Mouse (Mus musculus): ENCODE measurements around the gene Txnrd1. TPM values are rescaled to one million over a fixed set of nuclear protein-coding genes. Genes with fewer than 3 reads are reported as not detected.

Txnrd1 gene
- total RNA-seq, 2 experiments from 2014 or later: 53.1 to 54.0 TPM

DNA sequence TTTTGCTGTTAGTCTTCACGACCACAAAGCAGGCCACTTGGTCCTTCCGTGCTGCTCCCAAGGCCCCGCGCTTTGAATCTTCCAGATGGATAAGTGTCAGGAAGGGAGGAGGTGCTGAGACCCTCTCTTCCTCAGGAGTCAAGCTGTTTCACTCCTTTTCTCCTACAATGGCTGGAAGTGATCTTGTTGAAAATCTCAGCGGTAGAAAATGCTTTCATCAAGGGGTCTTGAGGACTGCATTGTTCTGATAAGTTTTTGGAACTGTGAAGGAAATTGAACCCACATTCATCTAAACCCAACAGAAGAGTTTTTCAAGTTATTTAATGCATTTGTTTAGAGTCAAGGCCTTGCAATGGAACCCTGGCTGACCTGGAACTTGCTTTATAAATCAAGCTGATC is 10.0 kb upstream of the Txnrd1 start:
- no peak for DNase-seq (ENCODE audit: low spot score in 2 of 2)

GRCm38 (mm10) chr10:82824541-82824940 is 9.2 kb upstream of the Txnrd1 start:
- TF ChIP-seq CTCF (conservative IDR thresholded peaks at IDR 0.05): no peak
- no peak for DNase-seq (ENCODE audit: low spot score in 2 of 2)

More for the DNA sequence above, 10.0 kb upstream of the Txnrd1 start:
- Histone ChIP-seq H3K27ac (no peak overlapping the region), H3K4me3 (no peak overlapping the region)
- no peak for TF ChIP-seq CTCF (conservative IDR thresholded peaks at IDR 0.05)

GRCm38 (mm10) chr10:82826516-82826915 is 7.2 kb upstream of the Txnrd1 start:
- Histone ChIP-seq H3K4me3 (no peak overlapping the region; the same call in 1 of the 2 replicates), H3K27ac (no peak overlapping the region)
- DNase-seq (ENCODE audit: low spot score in 2 of 2): peak; percentile 30 to 54
- no peak for TF ChIP-seq CTCF (conservative IDR thresholded peaks at IDR 0.05)

More at GRCm38 (mm10) chr10:82824541-82824940, 9.2 kb upstream of the Txnrd1 start:
- H3K4me3 ChIP-seq: no peak overlapping the region
- H3K27ac ChIP-seq: no peak overlapping the region

DNA sequence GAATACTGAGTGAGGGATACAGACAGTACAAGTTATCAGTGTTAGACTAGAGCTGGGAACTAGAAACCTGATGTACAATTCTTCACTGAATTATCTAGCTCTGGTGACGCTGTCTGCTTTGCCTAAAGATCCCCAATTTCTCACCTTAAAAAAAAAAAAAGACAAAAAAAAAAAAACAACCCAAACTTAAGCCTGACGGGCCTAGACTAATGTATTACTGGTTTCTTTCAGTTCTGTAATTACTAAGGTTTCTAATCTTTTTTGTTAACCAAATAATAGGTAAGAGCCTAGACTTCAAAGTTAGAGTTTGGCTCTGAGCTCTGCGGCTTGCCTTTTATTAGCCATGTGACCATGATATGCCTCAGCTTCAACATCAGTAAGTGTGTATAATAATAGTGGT is 2.1 kb downstream of the Txnrd1 start:
- Histone ChIP-seq H3K4me3 (no peak overlapping the region), H3K27ac (no peak overlapping the region)
- no peak for DNase-seq (ENCODE audit: low spot score in 2 of 2)
- no peak for TF ChIP-seq CTCF (conservative IDR thresholded peaks at IDR 0.05)

GRCm38 (mm10) chr10:82838390-82838789 is 4.6 kb downstream of the Txnrd1 start:
- no peak overlapping the region for H3K4me3 ChIP-seq
- TF ChIP-seq CTCF (conservative IDR thresholded peaks at IDR 0.05): no peak
- H3K27ac ChIP-seq: no peak overlapping the region
- no peak for DNase-seq (ENCODE audit: low spot score in 2 of 2)

- TF ChIP-seq CTCF (conservative IDR thresholded peaks at IDR 0.05): no peak
- no peak overlapping the region for H3K27ac ChIP-seq
- no peak overlapping the region for H3K4me3 ChIP-seq
- no peak for DNase-seq (ENCODE audit: low spot score in 2 of 2)
Observed at GRCm38 (mm10) chr10:82844090-82844489, 10.3 kb downstream of the Txnrd1 start.

DNA sequence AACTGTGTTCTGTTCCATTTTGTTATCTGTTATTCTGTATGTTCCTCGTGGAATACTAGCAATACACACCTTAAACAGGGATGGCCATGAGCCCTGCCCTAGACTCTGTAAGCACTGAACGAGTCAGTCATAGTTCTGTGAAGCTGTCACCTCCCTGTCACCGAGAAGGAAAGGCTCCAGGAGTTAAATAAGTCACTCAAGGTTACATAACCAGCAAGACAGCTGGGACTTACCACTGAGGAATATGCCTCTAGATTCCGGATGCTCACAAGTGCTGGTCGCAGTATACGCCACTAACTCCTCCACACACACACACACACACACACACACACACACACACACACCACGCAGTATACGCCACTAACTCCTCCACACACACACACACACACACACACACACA is 11.0 kb downstream of the Txnrd1 start:
- no peak for DNase-seq (ENCODE audit: low spot score in 2 of 2)
- Histone ChIP-seq H3K4me3 (no peak overlapping the region), H3K27ac (no peak overlapping the region)
- TF ChIP-seq CTCF (conservative IDR thresholded peaks at IDR 0.05): no peak

- DNase-seq (ENCODE audit: low spot score in 2 of 2): no peak
- H3K4me3 ChIP-seq: no peak overlapping the region
- no peak overlapping the region for H3K27ac ChIP-seq
- TF ChIP-seq CTCF (conservative IDR thresholded peaks at IDR 0.05): no peak
Observed at GRCm38 (mm10) chr10:82847821-82848459, 14.2 kb downstream of the Txnrd1 start.

DNA sequence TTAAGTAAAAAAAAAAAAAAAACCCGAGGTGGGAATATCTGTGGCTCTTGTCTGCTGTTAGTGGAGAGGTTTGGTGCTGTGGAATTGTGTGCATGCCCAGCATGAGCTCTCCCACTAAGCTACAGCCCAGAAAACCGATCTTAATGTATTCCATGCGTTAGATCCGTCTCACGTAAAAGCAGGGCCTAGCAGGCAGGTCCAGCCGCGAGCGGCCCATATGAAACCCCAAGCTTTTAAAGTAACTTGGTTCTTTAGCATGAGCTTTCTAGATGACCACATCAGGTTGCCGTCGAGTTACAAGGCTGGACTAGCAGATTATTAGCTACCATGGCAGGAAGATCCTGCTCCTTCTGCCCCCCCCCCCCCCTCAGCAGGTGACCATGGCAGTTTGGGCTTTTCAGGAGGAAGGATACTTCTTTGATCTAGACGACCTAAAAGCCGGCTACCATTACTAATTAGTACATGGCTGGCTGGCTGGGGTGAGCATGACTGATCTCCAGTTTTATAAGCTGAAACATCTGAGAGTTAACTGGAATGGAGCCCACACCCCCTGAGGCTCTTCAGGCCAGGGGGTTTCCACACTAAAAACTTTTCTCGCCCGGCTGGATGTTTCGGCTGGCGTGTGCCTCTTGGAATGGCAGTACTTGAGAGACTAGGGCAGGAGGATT is 16.1 kb downstream of the Txnrd1 start:
- Histone ChIP-seq H3K27ac (no peak overlapping the region), H3K4me3 (no peak overlapping the region)
- DNase-seq (ENCODE audit: low spot score in 2 of 2): no peak
- TF ChIP-seq CTCF (conservative IDR thresholded peaks at IDR 0.05): no peak

DNA sequence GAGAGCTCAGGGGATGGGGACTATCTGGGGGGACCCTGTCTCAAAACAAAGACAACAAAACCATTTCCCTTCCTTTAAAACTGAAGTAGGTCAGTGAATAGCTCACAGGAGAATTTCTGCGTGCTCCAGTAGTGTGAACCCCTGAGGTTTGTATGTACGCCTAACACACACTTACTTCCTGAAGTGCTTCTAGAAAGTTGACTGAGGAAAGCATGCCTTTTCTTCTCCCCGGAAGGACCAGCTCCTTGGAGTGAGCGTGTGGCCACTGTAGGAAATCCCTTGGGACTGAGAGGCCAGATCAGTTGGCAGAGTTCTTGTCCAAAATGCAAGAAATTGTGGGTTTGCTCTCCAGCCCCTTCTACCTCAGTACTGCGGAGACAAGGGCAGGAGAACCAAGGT is 16.6 kb downstream of the Txnrd1 start:
- no peak overlapping the region for H3K4me3 ChIP-seq
- DNase-seq (ENCODE audit: low spot score in 2 of 2): no peak
- H3K27ac ChIP-seq: no peak overlapping the region
- TF ChIP-seq CTCF (conservative IDR thresholded peaks at IDR 0.05): no peak

- no peak overlapping the region for H3K27ac ChIP-seq
- DNase-seq (ENCODE audit: low spot score in 2 of 2): no peak
- no peak for TF ChIP-seq CTCF (conservative IDR thresholded peaks at IDR 0.05)
- no peak overlapping the region for H3K4me3 ChIP-seq
Observed at GRCm38 (mm10) chr10:82851751-82852150, 18.0 kb downstream of the Txnrd1 start.

DNA sequence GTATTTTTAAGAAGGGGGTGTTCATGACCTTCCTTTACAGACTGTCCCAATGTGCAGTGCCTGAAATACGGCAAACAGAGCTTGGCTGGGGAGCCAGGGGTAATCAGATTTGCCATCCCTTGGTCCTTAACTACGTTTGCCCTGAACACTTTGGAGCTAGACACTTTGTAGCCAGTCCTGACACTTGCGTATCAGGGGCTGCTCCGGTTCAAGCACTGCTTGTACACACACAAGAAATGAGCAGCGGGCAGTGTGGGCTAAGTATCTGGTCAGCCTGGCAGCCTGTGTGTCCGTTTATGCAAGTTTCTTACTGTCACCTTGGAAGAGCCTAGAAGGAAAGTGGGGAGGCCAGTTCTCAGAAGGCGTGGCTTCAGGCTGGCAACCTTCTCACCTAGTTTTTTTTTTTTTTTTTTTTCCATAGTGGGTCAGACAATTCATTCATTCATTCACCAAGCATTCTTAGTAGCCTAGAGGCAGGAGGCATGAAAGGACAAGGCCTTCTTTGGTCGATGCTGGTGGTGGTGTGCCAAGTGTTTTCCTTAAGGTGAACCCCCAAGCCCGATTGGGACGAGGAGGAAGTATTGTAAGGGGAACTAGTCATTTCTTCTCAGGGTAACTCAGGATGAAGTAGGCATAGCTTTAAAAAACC is 24.4 kb downstream of the Txnrd1 start:
- no peak for DNase-seq (ENCODE audit: low spot score in 2 of 2)
- Histone ChIP-seq H3K27ac (peak overlapping the region; percentile 90), H3K4me3 (peak overlapping the region; percentile 90)
- no peak for TF ChIP-seq CTCF (conservative IDR thresholded peaks at IDR 0.05)

DNA sequence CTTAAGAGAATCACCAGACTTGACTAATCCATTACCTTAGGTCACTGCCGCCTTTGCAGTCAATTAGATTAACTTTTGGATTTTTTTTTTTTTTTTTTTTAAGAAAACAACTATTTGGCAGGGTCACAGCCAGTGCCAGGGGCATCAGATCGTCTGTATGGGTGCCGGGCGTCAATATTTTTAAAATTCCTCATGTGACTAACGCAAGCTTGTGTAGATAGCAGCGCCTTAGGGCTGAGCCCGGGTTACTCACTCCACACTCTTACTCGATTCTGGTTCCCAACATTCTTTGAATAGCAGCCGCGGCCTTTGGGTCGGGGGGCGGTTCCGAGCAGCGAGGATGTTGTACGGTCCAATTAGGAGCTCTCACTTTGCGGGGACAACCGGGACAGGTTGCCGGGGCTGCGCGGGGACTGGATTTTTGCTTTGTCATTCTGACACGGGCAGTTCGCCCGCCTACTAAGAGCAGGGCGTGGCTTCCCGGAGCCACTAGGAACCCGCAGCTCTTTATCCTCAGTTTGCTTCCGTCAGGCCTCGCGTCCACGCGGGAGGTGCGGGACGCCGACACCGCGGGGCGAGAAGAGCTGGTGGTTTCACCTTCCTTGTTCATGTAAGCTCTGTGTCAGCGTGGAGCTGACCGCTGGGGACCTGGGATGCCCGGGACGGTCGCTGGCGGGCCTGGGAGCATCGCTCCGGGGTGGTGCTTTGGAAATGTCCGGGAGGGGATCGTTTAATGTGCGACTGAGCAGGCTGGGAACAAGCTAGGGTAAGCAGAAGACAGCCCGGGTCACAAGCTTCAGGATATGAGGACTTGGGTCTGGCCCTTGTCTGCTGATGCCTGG is 25.2 kb downstream of the Txnrd1 start:
- Histone ChIP-seq H3K27ac (peak overlapping the region; percentile 90), H3K4me3 (peak overlapping the region; percentile 90)
- DNase-seq (ENCODE audit: low spot score in 2 of 2): peak; percentile 88 to 91
- no peak for TF ChIP-seq CTCF (conservative IDR thresholded peaks at IDR 0.05)

Measured in layer of hippocampus, adult 2 months (tissue).